Mouse (Mus musculus): ENCODE results near the gene Snrnp35.

Snrnp35 gene

GRCm38 (mm10) chr5:124462297-124463025 is 20.5 kb upstream of the Snrnp35 start:
- no peak for DNase-seq (ENCODE audit: low read depth)

GRCm38 (mm10) chr5:124463462-124463861 is 19.5 kb upstream of the Snrnp35 start:
- no peak for DNase-seq (ENCODE audit: low read depth)

GRCm38 (mm10) chr5:124464905-124465304 is 18.0 kb upstream of the Snrnp35 start:
- DNase-seq (ENCODE audit: low read depth), result no peak

GRCm38 (mm10) chr5:124467766-124468165 is 15.2 kb upstream of the Snrnp35 start:
- no peak for DNase-seq (ENCODE audit: low read depth)

GRCm38 (mm10) chr5:124468365-124468764 is 14.6 kb upstream of the Snrnp35 start:
- no peak for DNase-seq (ENCODE audit: low read depth)

GRCm38 (mm10) chr5:124469486-124469885 is 13.4 kb upstream of the Snrnp35 start:
- no peak for DNase-seq (ENCODE audit: low read depth)

- no peak for DNase-seq (ENCODE audit: low read depth)
These were observed 12.3 kb upstream of the Snrnp35 start for GRCm38 (mm10) chr5:124470591-124471171.

GRCm38 (mm10) chr5:124478873-124479204 is 4.1 kb upstream of the Snrnp35 start:
- no peak for DNase-seq (ENCODE audit: low read depth)

GRCm38 (mm10) chr5:124480119-124480518 is 2.8 kb upstream of the Snrnp35 start:
- no peak for DNase-seq (ENCODE audit: low read depth)

GRCm38 (mm10) chr5:124481714-124482113 is 1.2 kb upstream of the Snrnp35 start:
- no peak for DNase-seq (ENCODE audit: low read depth)

GRCm38 (mm10) chr5:124482436-124482965 is 433 bp upstream of the Snrnp35 start:
- DNase-seq (ENCODE audit: low read depth), result no peak

GRCm38 (mm10) chr5:124483655-124484396 is 892 bp downstream of the Snrnp35 start:
- DNase-seq (ENCODE audit: low read depth), result no peak

- no peak for DNase-seq (ENCODE audit: low read depth)
These were observed 2.7 kb downstream of the Snrnp35 start for GRCm38 (mm10) chr5:124485654-124486053.

- no peak for DNase-seq (ENCODE audit: low read depth)
These were observed 6.0 kb downstream of the Snrnp35 start for GRCm38 (mm10) chr5:124488885-124489284.

- DNase-seq (ENCODE audit: low read depth), result no peak
These were observed 8.8 kb downstream of the Snrnp35 start for GRCm38 (mm10) chr5:124491732-124492131.

- DNase-seq (ENCODE audit: low read depth), result no peak
These were observed 9.7 kb downstream of the Snrnp35 start for GRCm38 (mm10) chr5:124492618-124493017.

- no peak for DNase-seq (ENCODE audit: low read depth)
These were observed 10.5 kb downstream of the Snrnp35 start for GRCm38 (mm10) chr5:124493455-124493854.

- DNase-seq (ENCODE audit: low read depth), result no peak
These were observed 12.6 kb downstream of the Snrnp35 start for GRCm38 (mm10) chr5:124495547-124495946.

GRCm38 (mm10) chr5:124496614-124497514 is 13.9 kb downstream of the Snrnp35 start:
- DNase-seq (ENCODE audit: low read depth), result no peak

GRCm38 (mm10) chr5:124498221-124498876 is 15.4 kb downstream of the Snrnp35 start:
- no peak for DNase-seq (ENCODE audit: low read depth)

GRCm38 (mm10) chr5:124499001-124499400 is 16.1 kb downstream of the Snrnp35 start:
- no peak for DNase-seq (ENCODE audit: low read depth)
